Mouse (Mus musculus): ENCODE data around the gene Tomm20.
"Not testable (repeated sequence)": the region's sequence is repeated elsewhere in the genome, so short reads cannot be mapped to it uniquely, and the experiment has no call there.

Gene Tomm20

DNA sequence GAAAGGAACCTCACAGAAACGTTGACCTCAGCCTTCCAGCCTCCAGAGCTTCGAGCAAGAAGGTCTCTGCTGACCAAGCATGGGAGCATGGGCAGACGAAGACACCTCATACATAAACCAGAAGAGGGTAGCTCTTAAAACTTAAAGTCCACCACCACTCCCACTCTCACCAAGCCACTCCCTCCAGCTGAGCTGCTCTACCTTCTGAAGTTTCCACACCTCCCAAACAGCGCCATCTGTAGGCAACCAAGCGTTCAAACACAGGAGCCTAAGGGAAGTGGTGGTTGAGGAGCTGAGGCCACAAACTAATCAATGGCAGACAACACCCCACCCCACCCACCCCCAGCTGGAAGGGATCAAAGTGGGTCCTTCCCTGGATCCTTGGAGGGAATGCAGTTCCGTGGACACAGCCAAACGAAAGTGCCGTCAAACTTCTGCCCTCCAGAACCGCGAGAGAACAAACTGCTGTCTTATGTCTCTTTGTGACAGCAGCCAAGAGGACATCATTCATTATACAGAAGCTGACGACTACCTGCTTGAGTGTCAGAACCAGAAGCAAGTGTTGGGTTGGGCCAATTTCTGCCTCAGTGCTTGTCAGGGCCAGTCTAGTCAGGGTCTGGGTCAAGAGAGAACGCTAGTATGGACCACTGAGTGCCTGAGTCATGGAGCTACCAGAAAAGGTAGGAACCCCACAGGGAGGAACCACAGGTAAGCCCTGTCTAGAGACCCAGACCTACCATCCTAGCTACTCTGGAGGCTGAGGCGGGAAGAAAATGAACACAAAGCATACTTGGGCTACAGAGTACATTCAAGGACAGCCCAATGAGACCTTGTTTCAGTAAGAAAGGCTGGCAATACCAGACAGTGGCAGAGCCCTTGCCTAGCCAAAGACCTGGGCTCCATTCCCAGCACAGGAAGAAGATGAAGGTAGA is 59.8 kb downstream of the Tomm20 start:
- DNase-seq (ENCODE audit: low read depth in 2 of 2, low spot score in 2 of 2): peak; percentile 17 to 43

DNA sequence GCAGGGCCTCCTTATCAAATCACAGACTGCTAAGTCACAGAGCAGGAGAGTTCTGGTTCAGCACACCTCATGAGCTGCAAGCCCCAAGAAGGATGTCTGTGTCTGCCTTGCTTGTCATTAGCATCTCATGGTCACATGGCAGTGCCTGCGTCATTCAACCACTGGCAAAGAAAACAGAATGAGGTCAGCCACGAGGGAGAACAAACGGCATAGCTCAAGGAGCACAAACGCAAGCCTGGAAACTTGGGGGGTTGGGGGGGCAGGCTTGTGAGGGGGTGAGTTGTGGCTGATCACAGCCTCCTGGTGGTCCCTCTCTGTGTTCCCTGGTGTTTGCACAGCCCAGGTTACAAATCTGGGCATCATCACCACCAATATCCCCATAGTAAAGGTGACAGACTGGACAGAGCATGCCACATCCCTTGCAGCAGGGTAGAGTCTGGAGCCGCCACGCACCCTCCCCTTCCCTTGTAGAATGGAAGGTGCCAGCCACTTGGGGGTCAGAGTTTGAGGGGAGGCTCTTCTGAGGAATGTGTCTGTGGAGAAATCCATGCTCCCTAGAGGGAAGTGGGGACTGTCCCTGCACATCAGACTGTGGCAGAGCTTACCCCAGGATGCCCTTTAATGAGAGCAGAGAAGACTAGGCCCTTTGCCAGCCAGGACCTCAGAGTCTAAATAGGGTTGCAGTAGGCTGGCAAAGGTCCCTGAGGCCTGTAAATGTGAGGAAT is 61.3 kb downstream of the Tomm20 start:
- no peak for DNase-seq (ENCODE audit: low read depth in 2 of 2, low spot score in 2 of 2)

DNA sequence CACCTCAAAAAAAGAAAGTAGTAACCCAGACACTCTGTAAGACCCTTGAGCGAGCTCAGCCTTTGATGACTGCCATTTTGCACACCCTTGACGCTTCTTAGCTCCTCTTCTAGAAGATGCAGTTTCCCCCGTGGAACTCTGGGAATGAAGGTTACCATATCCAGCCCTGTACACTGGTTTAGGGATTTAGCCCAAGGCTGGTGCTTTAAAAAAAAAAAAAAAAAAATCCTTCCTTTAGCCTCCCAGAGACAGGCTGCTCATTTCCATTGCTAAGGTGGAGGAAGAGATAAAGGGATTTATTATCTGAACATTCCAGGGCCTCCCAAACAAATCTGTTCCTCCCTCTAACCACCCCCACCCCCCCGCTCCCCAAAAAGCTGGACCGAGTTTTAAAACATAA is 61.9 kb downstream of the Tomm20 start:
- no peak for DNase-seq (ENCODE audit: low read depth in 2 of 2, low spot score in 2 of 2)

DNA sequence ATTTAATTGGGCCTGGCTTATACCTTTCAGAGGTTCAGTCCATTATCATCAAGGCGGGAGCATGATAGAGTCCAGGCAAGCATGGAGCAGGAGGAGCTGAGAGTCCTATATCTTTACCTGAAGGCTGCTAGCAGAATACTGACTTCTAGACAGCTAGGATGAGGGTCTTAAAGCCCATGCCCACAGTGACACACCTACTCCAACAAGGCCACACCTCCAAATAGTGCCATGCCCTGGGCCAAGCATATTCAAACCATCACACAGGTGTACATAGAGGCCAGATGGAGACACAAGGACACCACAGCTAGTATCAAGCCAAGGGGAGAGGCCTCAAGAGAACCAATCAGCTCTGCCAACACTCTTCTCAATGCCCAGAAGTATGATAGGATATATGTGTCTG is 63.1 kb downstream of the Tomm20 start:
- not testable (repeated sequence) for DNase-seq (ENCODE audit: low read depth in 2 of 2, low spot score in 2 of 2)

DNA sequence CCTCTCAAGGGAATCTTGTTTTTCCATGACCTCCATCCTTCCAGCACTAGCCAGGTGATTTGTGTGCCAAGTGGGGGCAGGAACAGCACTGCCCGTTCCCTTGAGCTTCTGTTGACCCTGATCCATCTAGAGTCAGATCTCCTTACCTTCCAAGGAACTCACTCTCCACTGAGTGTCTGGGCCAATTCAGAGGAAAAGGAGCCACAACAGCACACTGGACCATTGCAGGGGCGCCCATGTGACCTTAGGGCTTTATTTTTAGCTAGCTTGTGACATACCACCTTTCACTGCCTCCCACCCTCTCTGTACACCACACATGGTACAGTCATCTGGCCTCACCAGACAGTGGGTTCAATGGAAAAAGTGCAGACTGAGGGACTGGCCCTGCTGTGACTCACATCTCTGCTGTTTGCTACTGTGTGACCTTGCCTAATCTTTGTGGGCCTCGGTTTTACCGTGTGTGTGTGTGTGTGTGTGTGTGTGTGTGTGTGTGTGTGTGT is 64.0 kb downstream of the Tomm20 start:
- DNase-seq (ENCODE audit: low read depth in 2 of 2, low spot score in 2 of 2): no peak

All from CD8-positive naive resting alpha-beta T cell, adult 2 months (primary cell).